Mouse (Mus musculus) bone marrow macrophage, adult 2 months (primary cell): ENCODE data around the gene Fam241b.
A peak's percentile ranks its signal among the peaks of the same experiment; 100 is the strongest.

Source experiments
- CTCF ChIP-seq: IDR thresholded peaks from 2 replicates; pipeline ENCODE4 v1.5.1; 2012; ENCODE audit warnings: low read depth, mild to moderate bottlenecking, low read length, moderate library complexity
- POLR2A ChIP-seq: IDR thresholded peaks from 2 replicates; pipeline ENCODE4 v1.6.1; 2012; ENCODE audit warnings: mild to moderate bottlenecking, low read depth, low read length, borderline replicate concordance

- TF ChIP-seq POLR2A: no peak
- TF ChIP-seq CTCF: peak; percentile 62
Measured at GRCm38 (mm10) chr10:62104835-62105576, 38.7 kb downstream of the Fam241b start.
